Mouse (Mus musculus) telencephalon, adult 2 months (tissue): ENCODE data around the gene Khdrbs1.
"Not testable (repeated sequence)": the region's sequence is repeated elsewhere in the genome, so short reads cannot be mapped to it uniquely, and the experiment has no call there.

Experiments
- DNase-seq: peaks from one replicate; pipeline ENCODE4 v3.0.0-alpha.2; 2011; ENCODE audit warnings: low read depth, low spot score

Khdrbs1 gene

DNA sequence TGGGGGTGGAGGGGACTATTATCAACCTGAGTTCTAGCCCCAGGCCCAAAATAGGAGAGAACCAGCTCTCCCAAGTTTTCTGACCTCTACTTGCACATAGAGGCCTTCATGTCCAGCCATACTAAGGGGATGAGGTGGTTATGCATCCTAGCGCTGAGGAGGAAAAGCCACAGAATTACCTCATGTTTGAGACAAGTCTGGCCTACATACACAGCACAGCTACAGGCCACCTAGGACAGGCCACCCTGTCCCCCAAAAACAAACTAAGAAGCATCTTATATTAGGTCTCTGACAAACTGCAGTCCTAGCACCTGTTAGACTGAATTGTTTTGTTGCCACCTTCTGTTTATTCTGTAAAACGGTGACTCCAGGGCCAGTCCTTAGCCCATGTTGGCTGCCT lies 1.4 kb upstream of the Khdrbs1 start:
- no peak for DNase-seq

DNA sequence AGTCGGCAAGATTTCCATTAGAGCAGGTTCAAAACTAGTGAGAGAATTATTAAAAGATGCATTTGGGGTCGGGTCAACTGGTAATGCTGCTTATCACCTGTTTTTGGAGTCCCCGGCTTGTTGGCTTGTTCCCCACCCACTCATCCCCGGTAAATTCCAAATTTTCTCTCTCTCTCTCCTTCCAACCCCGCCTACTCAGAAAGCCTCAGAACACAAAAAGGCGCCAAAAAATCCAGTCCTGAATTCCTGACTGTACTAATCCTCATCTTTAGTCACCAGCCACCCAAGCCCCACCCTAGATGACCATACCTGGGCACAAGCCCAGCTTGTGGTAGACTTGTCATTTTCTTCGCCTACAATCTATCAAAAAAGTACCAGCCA lies 897 bp upstream of the Khdrbs1 start:
- DNase-seq, result no peak

DNA sequence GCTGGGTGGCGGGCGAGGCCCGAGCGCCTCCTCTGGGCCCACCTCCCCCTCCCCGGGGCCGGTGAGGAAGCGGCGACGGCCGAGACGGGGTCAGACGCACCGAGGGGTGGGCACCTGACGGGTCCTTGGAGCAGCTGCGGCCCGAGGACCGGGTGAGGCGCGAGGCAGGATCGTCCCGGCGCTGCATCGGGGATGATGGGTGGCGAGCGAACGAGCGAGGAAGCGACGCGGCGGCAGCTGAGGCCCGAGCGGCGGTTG lies 200 bp downstream of the Khdrbs1 start:
- DNase-seq, result no peak

DNA sequence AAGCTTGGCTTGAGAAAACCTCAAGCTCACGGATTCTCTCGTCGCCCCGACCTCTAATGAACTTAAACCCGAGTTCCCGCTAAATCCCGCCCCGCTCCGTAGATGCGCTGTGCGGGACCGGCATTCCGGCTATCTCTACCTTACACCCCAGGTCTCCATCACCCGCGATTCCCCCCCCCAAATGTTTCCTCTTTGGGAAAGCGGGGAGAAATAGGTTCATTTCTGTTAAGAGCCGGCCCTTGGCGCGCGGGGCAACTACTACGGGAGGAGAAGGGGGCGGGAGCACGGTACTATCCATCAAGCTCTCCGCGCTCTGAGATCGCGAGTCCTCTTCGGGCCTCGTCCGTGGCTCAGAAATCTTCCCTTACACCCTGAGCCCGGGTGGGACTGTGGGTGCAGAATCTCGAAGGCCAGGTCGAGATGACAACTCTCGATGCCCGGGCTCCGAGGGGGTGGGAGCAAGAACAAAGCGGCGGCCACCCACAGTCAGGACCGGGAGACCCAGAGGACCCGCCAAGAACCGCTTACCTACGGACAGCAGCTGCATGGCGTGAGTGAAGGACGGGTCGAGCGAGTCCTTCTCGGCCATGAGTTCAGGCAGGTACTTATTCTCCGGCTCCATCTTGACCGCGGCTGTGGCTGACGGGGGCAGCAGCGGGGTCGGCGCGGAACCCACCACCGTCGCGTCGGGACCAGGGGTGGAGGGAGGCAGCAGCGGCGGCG lies 691 bp downstream of the Khdrbs1 start:
- DNase-seq, result no peak

DNA sequence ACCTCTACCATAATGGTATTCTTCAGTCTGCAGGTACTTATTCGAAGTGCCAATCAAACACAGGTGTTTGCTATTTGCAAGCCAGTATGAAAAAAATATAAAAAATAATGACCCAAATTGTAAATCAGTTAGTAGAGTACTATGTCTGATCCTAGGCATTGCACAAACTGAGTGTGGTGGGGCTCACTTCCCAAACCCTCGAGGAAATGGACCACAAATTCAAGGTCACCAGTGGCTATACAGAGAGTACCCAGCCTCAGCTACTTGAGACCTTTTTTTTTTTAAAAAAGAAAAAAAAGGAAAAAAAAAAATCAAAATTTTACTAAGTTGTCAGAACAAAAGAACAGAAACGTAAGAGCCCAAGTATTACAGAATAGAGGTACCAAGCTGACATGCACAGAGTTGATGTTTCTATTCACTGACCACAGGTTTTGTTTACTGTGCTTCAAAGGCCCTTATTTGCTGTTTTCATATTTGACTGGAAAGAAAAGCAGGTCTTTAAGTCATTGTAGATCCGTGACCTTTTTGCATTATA lies 2.9 kb downstream of the Khdrbs1 start:
- no peak for DNase-seq

DNA sequence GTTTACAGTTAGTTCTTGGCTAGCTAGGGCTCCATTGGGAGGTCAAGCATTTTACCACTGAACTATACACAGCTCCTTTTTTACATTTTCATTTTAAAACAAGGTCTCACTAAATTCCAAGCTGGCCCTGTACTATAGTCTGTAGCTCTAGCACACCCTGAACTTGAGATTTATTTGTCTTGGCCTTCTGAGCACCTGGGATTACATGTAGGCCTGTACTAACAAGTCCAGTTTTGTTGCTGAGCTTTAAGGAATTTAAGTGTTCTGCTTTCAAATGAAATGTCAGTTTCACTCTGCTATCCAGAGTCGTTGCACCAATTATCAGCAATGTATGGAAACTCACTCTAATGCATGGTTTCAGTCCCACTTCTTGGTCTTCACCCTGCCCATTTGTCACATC lies 5.9 kb downstream of the Khdrbs1 start:
- DNase-seq, result no peak

DNA sequence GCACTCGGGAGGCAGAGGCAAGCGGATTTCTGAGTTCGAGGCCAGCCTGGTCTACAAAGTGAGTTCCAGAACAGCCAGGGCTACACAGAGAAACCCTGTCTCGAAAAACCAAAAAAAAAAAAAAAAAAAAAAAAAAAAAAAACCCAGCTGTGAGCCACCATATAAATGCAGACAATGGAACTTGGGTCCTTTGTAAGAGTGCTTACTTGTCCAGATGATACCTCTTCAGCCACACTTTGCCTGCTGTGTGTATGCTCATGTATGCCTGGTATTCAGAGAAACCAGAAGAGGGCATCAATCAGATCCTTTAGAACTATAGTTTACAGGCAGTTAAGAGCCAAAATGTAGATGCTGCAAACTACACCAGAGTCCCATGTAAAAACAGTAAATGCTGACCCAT lies 6.6 kb downstream of the Khdrbs1 start:
- not testable (repeated sequence) for DNase-seq

DNA sequence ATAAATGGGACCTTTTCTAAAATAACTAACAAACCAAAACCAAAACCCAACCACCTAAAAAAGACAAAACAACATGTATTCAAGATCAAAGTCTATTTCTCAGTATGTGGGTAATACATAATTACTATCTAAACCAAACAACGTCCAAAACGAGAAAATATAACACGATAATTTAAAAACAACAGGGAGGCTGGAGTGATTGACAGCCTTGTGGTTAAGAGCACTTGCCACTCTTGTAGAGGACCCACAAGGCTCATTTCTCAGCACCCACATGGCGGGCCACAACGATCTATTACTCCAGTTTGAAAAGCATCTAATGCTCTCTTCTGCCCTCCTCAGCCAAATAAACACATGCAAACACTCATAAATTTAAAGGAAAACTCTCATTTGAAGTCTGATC lies 10.7 kb downstream of the Khdrbs1 start:
- DNase-seq, result no peak

DNA sequence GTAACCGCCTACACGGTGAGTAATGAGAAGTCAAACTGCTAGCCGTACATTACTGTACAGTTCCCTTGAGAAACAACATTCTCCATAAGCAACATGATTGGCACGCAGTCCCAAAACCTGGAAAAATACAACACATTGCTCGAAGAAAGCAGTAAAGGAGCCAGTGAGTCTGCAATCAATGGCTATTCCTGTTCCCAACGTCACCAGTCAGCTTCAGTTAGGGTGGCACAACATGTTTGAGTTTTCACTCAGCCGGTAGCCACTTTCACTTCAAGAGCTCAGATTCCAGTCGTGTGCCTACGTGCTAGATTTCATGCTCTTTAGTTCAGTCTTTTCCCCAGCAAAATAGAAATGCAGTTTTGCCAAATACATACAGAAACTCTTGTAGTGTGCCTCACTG lies 25.8 kb downstream of the Khdrbs1 start:
- DNase-seq, result no peak

DNA sequence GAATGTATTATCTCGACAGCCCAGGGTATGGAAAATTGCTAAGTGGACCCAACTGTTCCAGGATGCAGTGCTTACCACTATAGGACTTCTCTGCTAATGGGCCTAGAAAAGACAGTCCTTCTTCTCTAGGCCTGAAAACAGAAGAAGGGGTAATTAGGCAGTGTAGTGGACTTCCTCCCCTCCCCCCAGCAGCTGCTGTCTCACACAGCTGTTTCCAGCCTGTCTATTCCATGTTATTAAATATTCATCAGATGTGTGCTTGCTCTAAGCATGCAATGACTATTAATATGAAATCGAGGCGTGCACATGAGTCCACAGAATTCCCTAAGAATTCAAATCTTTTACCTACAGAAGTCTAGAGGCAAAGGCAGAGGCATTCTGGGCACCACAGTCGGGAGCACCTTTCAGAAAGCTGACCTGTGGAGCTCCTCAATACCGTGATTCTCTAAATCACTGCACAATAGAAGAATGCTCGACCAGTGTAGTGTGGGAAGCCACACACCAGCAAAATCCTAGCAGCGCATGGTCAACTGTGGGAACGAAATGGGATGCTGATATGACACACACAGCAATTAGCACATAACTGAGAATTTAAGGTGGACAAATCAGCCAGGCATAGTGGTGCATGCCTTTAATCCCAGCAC lies 32.5 kb downstream of the Khdrbs1 start:
- no peak for DNase-seq

DNA sequence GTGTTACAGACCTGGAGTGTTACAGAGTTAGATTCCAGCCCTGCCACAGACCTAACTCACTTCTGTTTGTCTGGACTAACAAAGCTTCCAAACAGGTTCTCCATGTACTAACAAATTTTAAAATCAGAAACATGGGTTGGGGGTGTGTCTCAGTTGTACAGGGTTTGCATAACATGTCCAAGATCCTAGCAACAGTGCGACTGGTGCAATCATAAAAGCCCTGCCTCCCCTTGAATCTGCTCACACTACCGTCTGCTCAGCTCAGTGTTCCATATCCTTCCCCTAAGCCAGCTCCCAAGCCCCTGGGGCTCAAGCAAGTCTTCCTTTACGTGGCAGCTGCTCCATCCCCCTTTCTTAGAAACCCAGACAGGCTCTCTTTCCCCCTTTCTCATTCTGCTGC lies 35.4 kb downstream of the Khdrbs1 start:
- DNase-seq, result no peak

DNA sequence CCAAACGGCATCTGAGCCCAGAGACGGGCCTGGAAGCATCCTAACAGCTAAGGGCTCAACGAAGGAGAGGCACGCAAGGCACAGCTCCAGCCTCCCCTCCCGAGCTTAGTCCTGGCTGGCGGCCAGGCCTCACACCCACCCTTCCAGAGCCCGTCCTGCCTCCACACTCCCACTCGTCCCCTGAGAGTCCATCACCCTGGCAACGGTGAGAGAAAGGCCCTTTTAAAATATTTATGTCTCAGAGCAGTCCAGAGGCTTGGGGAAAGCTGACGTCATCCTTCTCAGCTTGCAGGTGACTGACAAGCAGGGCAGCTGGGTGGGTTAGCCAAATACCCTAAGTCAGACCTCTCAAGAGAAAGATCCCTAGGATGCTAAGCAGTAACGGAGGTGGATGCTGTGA lies 39.6 kb downstream of the Khdrbs1 start:
- DNase-seq, result peak; percentile 90

DNA sequence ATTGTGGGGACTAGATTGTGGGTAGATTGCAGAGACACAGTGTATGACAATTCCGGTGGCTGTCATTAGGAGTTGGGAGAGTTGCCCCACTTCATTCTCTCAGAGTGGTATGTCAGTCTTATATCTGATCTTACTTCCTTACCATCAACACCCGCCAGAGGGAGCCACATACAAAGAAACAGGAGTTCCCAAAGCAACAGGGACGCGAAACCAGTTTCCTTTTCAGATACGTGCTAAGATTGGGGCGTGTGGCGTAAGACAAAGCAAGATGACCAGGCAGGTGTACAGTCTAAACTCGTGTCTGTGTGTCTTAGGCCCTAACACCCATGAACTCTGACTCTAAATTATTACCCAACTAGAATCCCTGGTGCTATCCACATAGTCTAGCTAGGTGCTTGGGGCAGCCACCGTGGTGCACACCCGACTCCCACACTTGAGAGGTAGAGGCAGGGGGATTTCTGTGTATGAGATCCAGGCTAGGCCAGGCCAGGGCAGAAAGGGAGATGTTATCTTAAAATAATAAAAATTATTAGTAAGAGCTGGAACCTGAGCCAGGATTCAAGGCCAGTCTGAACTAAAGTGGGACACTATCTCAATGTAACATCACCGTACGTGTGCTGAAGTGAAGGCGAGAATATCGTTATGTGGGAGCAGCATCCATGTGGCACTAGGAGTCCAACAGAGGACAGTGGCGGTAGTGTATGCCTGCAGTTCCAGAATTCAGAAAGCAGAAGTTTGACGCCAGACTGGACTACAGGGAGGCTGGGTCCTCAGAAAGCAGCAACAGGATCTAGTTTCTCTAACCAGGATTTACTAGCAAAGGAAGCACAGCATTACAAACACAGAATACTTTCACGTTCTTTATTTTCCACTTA lies 40.4 kb downstream of the Khdrbs1 start:
- peak; percentile 79 for DNase-seq

DNA sequence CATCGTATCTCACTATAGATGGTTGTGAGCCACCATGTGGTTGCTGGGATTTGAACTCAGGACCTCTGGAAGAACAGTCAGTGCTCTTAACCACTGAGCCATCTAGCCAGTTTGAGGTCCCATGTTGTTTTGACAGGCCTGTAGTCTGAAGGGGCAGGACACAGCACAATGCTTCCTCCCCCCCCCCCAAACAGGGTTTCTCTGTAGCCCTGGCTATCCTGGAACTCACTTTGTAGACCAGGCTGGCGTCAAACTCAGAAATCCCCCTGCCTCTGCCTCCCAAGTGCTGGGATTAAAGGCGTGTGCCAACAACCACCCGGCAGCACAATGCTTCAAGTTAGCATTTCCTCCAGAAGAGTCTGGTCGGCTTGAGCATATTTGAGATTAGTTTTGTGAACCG lies 41.4 kb downstream of the Khdrbs1 start:
- not testable (repeated sequence) for DNase-seq

DNA sequence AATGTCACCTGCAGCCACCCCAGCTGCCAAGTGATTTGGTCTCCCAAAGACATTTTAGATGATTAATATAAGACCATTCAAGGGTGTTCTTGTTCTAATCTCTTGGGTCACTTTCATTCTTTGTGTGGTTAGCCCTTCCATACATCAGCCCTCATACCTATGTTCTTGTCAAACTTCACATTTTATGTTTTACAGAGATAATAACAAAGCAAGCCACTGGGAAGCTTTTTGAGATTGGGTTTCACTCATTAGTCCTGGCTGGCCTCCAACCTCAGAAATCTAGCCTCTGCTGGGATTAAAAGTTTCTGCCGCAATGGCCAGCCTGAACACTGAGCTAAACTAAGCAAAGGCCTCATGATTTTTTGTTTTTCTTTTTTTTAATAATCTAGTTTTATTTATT lies 41.9 kb downstream of the Khdrbs1 start:
- DNase-seq, result no peak

DNA sequence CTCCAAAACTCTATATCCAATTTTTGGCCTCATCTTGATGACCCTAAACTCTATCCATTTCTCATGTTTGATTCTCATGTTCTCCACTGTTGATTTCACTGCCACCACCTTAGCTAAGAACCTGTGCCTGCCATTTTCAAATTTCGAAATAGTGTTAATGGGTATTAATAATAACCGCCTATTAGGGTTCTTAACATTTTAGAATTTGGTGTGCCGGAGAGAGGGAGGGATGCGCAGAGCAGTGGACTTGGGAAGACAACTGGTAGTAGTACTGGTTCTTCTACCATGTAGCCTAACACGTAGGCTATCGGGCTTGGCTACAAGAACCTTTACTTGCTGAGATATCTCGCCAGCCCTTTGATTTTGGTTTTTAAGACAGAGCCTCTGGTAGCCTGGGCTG lies 44.9 kb downstream of the Khdrbs1 start:
- DNase-seq, result no peak

DNA sequence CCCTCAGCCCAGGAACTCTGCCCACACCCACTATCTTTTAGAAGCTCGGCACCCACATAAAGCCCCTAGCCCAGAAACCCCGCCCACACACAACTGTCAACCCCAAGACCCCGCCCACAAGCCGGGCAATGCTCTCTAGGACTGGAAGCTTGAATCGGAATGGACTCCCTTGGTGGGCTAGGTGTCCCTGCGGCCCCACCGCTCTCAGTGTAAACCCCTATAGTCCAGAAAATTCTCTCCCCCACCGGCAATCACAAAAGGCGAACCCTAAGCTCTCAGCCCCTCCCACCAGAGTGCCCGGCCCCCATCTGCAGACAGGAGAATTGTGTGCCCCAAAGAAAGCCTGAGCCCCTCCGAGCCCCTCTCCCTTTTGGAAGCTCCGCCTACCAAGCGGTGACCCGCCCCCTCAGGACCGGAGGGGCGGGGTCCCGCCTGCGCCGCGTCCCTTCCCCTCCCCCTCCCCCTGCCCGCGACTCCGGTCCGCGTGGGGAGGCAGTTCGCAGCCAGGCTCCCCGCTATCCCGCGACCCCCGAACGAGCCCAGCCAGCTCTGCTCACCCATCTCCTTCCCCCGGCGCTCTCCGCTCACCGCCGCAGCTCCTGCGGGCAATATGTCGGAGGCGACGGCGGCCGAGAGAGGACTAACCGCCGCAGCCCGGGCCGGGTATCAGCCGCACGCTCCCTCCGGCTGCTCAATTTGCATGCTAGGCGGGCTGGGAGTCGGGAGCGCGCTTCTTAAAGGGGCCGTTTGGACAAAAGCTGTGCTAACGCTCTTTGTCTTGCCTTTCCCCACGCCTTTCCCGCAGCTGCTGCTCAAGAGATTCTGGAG lies 45.7 kb downstream of the Khdrbs1 start, which contains the start of gene Tmem39b:
Gene Tmem39b (minus strand): TSS at position 681 of the 828 bp plus-strand sequence.
- DNase-seq, result peak; percentile 88

DNA sequence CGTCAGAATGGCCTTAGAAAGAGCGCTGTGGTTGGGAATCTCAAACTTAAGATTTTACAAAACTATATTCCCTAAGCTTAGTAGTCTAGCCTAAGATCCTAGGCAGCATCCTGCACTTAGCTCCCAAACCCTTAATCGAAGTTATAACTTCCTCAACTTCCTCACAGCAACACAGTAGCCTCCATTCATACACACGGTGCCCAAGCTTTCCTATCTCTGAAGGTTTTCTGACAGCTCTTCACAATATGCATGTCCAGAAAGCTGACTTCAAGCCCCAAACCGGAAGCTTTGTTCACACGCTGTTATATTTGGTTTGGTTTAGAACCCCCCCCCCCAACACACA lies 46.3 kb downstream of the Khdrbs1 start:
- no peak for DNase-seq

DNA sequence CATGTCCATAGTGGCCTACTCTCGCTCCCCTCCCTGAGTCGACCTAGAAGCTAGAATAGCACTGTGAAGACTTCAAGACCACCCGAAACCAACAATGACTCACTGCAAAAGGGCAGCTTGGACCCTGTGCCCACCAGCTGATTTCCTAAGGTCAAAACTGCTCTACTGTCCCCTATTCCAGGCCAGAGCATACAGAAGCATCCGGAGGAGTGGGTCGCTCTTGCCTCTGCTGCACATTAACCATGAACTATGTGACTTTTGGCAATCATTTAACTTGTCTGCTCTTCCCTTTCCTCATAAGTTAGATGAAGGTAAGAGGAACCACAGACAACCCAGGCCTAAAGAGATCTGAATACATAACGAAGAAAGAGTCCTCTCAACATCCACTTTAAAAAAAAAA lies 57.6 kb downstream of the Khdrbs1 start:
- DNase-seq, result no peak

DNA sequence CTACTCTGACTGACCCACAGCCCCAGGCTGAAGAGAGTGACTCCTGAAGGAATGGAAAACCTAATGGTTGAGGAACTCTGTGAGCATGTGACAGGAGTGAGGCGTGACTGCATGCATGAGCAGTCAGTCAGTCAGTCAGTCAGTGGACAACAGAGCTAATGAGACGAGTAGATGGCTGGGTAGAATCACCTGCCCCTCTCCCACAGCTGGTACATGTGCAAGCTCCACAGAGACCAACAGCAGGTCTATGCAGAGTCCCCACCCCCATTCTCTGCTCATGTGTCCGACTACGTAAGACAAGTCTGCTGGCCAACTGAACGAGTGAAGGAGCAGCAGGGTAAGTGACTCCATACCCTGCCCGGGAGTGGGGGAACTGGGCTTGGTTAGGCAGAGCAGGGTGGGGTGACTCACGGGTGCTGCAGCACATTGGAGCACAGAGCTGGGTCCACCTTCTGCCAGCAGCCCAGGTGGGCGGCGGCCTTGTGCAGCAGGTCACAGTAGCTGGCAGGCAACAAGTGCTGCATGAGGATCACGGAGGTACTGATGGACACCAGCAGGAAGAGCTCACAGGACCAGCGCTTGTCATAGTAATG lies 58.1 kb downstream of the Khdrbs1 start:
- DNase-seq, result no peak

DNA sequence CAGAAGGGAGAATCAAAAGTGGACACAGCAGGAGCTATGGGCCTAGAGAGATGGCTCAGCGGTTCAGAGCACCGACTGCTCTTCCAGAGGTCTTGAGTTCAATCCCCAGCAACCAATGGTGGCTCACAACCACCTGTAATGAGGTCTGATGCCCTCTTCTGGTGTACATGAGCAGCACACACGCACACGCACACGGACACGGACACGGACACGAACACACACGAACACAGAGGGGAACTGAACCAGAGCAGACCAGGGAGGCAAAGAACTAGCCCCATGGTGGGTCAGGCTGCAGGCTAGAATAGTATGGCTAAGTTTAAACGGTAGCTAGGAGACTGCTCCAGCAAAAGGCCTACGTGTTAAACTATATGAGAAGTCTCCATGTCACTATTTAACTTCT lies 60.3 kb downstream of the Khdrbs1 start:
- no peak for DNase-seq
